Mouse (Mus musculus) cortical plate, adult 2 months (tissue): Measurements from ENCODE around the gene Phc1.
"Not testable (repeated sequence)": the region's sequence is repeated elsewhere in the genome, so short reads cannot be mapped to it uniquely, and the experiment has no call there.

Source experiments
- CTCF ChIP-seq: fragments of 200-500 bp; IDR thresholded peaks from 2 replicates; pipeline ENCODE4 v1.5.1; 2011; ENCODE audit warnings: mild to moderate bottlenecking, control low read depth, low read length; ENCODE audit not compliant: insufficient read depth; ENCODE audit errors: extremely low read depth
- POLR2A ChIP-seq: fragments of 200-500 bp; IDR thresholded peaks from 2 replicates; pipeline ENCODE4 v1.6.1; 2011; ENCODE audit warnings: mild to moderate bottlenecking, low read length, control low read depth; ENCODE audit not compliant: insufficient read depth; ENCODE audit errors: extremely low read depth

- TF ChIP-seq POLR2A, CTCF: not testable (repeated sequence)
Measured at GRCm38 (mm10) chr6:122387177-122388028, 47.0 kb upstream of the Phc1 start.
